Mouse (Mus musculus) lung, adult 18-20 months (tissue): ENCODE results near the gene Mical1.

Experiments
- DNase-seq, 2 experiments: peaks; one replicate each; pipeline ENCODE4 v3.0.0; 2022; ENCODE audit warnings: mixed read lengths in 2 of 2

The Mical1 gene

GRCm38 (mm10) chr10:41476171-41477017, at the start of gene Mical1:
Mical1 (plus strand) TSS chr10:41476314.
- DNase-seq = peak; percentile 78 to 80

DNA sequence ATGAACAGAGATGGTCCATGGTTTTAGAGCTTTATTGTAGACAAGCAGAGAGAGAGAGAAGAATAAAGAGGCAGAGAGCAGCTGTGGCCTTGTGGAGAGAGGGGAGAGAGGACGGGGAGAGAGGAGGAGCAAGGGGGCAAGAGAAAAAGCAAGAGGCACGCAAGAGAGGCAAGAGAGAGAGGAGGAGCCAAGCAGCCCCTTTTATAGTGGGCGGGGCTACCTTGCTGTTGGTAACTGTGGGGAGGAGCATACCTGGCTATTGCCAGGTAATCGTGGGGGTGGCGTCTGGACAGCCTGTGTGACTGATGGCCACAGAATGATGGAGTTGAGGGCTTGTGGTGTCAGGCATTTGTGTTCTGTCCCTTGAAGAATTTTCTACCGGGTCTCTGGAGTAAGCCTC, 49.7 kb upstream of the Mical1 start:
- no peak for DNase-seq

GRCm38 (mm10) chr10:41434624-41435023, 41.5 kb upstream of the Mical1 start:
- peak; percentile 68 to 70 for DNase-seq

DNA sequence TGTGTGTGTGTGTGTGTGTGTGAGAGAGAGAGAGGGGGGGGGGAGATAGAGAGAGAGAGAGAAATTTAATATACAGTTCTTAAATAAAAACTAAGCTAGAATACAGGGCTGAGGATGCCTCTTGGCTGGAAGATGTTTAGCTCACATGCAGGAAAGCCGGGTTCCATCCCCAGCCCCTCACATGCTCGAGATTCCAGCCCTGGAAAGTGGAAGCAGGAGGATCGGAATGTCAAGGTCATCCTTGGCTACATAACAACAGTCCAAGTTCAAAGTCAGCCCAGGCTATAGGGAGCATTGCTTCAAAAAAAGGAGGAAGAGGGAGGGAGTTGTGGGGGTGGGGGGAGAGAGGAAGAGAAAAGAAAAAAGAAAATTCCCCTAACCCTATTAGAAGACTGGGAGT, 41.0 kb upstream of the Mical1 start:
- no peak for DNase-seq

GRCm38 (mm10) chr10:41448216-41448615, 27.9 kb upstream of the Mical1 start:
- DNase-seq = no peak

DNA sequence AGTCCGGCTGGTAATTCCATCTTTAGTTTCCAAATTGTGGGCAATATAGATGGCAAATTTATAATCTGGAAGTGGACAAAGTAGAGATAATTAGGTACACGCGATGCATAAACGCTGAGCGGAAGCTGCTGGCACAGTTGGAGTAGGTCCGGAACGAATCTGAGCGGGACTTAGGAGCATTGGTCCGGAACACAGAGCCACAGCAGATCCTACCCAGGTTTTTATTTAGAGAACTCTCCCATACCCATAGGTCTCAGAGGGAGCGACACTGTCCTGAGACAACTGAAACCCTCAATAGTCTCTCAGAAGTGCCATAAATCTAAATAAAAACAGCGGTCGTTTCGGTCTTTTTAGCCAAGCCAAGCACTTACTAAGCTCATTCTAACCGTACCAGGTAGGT, 26.4 kb upstream of the Mical1 start:
- DNase-seq = peak; percentile 21 to 22

DNA sequence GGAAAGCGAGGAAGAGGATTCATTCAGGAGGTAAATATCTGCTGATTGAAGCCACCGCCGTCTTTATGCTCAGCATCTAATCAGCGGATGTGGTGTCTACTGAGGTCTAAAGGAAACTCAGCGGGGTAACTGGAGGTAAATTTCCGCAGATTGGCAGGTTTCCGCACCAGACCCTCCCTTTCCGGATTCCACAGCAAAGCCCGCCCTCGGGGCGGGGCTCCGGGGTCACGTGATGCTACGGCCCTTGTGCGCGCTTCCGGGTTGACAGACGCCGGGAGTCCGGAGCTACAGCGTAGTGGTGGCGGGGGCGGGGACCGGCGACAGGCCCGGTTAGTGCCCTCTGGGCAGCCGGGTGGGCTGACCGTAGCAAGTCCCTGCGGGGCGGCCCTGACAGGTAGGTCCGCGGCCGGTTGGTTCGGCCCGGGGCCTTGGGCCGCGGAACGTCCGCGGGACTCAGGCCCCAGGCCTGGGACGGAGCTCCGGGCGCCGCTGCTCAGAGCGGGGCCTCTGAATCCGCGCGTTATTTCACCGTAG, 25.9 kb upstream of the Mical1 start, which contains the start of gene Zbtb24:
Zbtb24 (plus strand) TSS at position 247 of the 534 bp plus-strand sequence.
- DNase-seq = peak; percentile 95 to 96

DNA sequence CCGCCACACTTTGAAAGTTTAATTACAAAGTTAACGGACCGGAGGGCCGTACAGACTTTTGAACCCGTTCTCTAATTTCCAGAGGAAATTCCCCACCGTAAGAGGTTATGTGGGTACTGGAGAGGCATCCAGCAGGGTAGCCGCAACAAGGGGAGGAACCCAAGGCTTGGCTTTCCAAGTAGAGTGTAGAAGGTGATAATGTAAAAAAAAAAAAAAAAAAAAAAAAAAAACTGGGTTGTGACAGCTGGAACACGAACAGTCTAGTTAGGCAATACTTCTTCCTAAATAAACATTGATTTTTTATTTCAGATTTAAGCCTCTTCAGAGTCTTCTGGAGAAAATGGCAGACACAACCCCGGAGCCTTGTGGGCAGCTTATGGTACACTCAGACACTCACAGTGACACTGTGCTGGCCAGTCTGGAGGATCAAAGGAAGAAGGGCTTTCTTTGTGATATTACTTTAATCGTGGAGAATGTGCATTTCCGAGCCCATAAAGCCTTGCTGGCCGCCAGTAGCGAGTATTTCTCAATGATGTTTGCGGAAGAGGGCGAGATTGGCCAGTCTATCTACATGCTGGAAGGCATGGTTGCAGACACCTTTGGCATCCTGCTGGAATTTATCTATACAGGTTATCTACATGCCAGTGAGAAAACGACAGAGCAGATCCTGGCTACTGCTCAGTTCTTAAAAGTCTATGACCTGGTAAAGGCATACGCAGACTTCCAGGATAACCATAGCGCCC, 25.2 kb upstream of the Mical1 start:
- DNase-seq = no peak

- DNase-seq = no peak
Observed at GRCm38 (mm10) chr10:41451656-41452055, 24.5 kb upstream of the Mical1 start.

DNA sequence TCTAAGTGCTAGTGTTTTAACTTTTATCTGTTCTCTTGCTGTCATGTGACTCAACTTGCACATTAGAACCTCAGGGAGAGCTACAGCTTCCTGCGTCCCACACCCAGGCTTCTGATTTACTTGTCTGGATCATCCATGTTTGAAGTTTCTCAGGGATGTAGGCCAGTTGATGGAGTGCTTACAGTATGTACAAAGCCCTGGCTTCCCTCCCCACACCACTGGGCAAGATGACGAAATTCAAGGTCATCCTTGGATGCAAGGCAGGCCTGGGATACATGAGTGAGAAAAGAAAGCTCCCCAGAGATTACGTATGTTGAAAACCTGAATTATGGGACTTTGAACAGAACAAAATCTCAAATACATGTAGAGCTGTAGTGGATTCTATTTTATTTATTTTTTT, 23.3 kb upstream of the Mical1 start:
- DNase-seq = no peak

DNA sequence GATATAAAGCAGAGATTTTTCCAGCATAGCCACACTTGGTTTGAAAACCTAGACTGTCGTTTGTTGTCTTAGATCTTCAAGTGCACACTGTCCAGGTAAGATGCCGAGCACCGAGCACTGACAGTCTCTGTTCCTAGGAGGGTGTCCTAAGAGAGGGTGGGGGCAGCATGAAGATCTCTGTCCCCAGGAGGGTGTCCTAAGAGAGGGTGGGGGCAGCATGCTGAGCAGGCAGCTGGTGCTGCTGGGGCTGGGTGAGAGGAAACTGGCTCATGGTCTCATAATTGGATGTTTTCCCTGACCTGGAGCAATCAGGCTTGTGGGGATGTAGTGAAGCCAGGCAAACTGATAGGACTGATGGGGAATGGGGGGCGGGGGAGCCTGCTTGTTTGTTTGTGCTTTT, 16.1 kb upstream of the Mical1 start:
- DNase-seq = no peak

DNA sequence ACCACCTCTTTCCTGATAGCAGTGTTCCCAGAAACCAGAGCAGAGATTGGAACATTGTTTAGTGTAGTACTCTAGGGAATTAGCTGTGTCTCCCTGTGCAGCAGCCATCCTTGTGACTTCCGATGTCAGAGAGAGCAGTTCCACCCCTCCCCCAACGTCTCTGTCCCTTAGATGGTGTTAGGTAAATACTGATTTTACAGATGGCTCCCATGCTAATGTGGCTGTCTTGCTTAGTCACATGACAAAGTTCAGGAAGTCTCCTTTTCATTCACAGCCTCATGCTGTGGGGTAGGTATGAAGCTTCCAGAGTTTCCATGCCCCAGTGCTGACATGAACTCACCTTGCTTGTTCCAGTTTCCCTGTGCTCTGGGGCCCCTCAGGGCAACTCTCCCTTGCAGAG, 15.6 kb upstream of the Mical1 start:
- no peak for DNase-seq

DNA sequence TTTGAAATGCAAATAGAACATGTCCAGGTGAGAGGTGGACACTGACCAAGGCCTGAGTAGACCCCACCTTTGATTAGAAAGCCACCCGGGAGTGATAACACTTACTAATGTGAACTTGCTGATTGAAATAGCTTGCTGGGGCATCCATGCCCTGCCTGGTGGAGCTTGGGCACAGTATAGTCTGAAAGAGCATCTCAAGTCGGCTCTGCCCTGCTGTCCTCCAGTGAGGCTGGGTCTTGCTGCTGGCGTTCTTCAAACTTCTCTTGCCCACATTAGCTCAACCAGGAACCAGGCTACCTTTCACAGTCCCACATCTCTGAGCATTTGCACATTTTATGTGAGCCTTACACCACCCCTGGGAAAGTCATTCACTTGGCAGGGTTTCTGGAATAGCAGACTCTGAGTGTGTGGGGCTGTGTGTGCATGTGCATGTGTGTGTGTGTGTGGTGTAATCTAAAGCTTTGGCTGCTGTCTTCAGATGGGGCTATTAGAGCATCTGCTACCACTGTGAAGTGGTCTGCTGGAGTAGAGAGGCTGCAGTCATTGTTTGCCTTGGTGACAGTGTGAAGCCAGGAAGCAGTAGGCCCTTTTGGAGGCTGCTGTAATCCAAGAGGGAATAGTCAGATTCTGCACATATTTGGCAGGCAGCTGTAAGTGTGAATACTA, 14.9 kb upstream of the Mical1 start:
- no peak for DNase-seq

DNA sequence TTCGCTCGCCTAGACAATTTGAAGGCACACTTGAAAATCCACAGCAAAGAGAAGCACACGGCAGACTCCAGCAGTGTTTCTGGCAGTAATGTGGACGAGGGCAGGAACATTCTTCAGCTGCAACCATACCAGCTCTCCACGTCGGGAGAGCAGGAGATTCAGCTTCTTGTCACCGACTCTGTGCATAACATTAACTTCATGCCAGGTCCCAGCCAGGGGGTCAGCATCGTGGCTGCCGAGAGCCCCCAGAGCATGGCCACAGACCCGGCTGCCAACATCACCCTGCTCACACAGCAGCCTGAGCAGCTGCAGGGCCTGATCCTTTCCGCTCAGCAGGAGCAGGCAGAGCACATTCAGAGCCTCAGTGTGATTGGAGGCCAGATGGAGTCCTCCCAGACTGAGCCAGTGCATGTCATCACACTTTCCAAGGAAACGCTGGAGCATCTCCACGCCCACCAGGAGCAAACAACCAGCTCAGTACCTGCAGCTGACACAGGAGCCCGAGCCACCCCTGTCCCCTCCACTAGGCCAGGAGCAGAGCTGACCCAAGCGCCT, 11.6 kb upstream of the Mical1 start:
- DNase-seq = no peak

DNA sequence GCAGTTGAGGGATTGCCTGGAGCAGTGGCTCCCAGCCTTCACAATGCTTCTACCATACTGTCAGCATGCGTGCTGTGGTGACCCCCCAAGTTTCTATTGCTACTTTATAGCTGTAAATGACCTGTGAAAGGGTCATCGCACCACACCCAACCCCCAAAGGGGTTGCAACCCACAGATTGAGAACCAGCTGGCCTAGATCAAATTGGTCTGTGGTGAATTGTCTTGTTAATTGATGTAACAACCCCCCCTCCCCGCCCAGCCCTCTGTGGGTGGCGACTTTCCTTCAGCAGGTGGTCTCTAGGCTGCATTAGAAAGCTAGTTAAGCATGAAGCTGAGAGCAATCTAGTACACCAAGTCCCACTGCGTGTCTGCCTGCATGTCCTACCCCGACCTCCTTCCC, 8.8 kb upstream of the Mical1 start:
- no peak for DNase-seq

- no peak for DNase-seq
Observed at GRCm38 (mm10) chr10:41470693-41471092, 5.4 kb upstream of the Mical1 start.

DNA sequence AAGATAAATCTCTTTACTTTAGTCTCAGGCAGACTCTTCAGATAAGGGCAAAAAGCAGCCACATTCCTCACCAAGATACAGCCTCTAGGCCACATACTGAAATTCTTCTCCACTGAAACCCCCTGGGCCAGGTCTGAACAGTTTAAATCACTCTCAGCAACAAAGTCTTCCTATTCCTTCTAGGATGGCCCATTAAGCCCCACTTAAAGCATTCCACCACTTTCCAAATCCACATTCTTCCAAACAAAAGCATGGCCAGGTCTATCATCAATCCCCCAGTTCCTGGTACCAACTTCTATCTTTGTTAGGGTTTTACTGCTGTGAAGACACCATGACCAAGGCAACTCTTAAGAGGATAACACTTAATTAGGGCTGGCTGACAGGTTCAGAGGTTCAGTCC, 3.6 kb upstream of the Mical1 start:
- no peak for DNase-seq

DNA sequence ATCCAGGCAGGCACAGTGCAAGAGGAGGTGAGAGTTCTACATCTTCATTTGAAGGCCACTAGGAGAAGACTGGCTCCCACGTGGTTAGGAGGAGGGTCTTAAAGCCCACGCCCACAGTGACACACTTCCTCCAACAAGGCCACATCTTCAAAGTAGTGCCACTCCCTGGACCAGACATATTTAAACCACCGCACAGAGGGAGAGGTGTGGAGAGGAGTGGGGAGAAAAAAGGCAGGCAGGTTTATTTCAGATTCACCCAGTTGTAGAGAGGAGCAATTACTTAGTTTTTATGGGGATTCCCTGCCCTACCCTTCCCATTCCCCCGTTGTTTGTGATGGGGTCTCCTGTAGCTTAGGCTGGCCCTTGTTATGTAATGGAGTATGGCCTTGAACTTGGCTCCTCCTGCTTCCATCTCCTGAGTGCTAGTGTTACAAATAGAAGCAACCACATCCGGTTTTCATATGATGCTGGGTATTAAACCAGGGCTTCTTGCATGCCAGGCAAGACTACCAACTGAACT, 3.1 kb upstream of the Mical1 start:
- DNase-seq = no peak

- DNase-seq = peak; percentile 46 to 49
Observed at GRCm38 (mm10) chr10:41473782-41474468, 2.2 kb upstream of the Mical1 start.

DNA sequence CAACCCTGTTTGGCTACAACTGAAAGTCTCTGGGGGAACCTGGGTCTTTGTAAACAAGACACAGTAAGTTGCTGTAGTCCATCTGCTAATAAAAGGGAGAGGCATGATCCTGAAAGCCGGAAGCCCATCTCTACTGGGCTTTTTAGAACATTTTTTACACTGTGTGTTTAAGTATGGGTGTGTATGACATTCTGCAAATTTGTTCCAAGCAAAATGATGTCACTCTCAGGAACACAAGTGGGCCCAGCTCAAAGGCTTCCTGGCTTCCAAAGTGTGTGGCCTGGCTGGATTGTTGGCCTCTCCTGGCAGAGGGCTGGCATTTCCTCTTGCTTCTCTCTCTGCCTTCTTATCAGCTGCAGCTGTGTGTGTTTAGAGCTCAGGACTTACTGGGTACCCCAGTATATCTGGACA, 1.1 kb upstream of the Mical1 start:
- peak; percentile 63 to 75 for DNase-seq

DNA sequence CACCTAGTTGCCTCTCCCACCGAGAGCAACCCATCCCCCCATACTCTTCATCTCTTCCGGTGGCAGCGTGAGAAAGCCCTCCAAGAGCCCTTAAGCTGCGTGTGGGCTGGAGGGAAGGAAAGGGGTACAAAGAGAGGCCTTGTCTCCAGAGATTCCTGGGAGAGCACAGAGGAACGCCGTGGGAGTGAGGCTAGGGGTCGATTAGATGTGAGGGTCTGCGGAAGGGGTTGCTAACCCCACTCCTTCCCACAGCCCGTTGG, 834 bp downstream of the Mical1 start:
- DNase-seq = no peak
